Mouse (Mus musculus) frontal cortex, adult 2 months (tissue): ENCODE results near the gene Prm2. TPM values are rescaled to one million over a fixed set of nuclear protein-coding genes. Genes with fewer than 3 reads are reported as not detected.
"Not testable (repeated sequence)": the region's sequence is repeated elsewhere in the genome, so short reads cannot be mapped to it uniquely, and the experiment has no call there.

Experiments
- DNase-seq, 2 experiments: peaks; one replicate each; pipeline ENCODE4 v3.0.0; 2022; ENCODE audit warnings: low spot score in 1 of 2; ENCODE audit errors: extremely low spot score in 1 of 2
- polyA plus RNA-seq: library from polyadenylated mRNA; depleted of rRNA; stranded (reverse); fragments of >200 nt; gene quantifications from 2 replicates; pipeline ENCODE4 v1.2.3, GENCODE M21; 2012

Gene Prm2
- polyA plus RNA-seq, 1 experiment: not detected

DNA sequence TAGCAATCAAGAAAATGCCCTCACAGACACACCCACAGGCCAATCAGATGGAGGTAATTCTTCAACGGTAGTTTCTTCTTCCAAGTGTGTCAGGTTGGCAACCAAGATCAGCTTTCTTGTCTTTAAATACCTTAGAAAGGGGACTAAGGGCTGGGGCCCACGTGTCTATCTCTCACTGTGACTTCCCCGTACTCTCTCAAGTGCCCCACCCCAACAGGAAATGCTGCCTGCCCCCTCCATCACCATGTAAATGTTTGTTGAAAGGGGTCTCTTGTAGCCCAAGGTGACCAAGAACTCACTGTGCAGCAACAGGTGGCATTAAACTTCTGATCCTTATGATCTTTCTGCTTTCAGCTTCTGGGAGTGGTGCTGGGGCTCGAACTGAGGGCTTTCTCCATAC, 17.8 kb upstream of the Prm2 start:
- DNase-seq: no peak

DNA sequence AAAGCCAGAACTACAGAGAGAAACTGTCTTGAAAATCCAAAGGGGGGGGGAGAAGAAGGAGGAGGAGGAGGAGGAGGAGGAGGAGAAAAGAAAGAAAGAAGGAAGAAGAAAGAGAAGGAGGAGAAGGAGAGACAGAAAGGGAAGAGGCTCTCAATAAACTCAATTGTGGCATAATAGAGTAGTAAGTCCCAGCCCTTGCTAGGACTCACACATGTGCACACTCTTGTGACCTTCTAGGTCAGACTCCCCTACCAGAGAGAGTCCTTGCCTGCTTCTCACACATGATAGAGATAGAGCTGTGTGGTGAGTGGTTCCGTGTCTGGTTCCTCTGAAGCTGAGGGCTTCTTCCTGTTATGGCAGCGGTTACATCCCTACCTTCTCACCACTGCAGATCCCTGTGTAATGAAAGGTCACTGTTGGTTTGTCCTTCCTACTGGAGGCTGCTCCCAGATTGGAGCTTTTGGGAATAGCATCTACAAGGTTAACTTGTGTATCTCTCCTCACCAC, 17.0 kb upstream of the Prm2 start, which contains the start of gene Gm11172:
Gm11172 (plus strand) TSS at position 51 of the 507 bp plus-strand sequence.
- no peak for DNase-seq

DNA sequence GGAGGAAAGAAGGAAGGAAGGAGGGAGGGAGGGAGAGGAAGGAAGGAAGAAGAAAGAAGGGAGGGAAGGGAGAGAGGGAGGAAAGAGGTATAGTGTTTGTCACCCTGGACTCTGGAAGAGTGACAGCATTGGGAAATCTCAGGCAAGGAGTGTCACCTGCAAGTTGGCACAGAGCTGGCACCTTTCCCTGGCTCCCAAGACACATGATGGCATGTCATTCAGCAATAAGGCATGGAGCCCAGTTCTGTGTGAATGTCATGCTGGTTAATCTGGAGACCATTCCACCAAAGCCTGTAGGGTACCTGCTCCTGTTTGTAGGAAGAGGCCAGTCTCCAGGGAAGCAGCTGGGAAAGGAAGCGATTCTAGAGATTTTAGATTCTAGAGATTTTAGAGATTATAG, 14.4 kb upstream of the Prm2 start:
- no peak for DNase-seq

DNA sequence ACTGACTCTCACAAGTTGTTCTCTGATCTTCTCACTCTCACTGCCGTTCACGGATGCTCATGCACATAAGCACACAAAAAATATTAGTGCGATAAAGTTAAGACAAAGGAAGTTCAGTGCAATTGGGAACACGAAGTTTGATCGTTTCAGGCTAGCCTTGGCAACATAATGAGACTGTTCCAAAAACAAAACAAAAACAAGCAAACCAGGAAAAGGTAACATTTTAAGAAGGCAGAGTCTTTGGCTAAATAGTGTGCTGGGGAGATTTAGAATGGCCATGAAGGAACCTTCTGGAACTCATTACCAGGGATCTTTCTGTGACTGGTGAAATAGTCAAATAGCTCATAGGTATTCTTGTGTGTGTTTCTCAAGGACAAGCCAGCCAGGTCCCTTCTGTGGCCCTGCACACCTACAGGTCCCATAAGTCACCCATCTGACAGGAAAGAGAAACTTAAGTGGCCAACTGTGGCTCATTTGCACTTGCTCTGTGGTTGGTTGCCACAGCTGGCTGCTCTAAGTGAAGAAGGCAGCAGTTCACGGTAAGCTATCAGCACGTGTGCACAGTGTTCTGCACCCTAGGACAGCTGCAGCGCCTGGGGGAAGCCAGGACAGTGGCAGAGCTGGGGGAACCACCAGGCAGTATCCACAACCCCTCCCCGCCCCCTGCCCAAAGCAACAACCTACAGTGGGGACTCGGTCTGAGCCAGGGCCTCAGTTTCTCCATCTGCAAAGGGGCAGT, 10.0 kb upstream of the Prm2 start, which contains the start of gene Prm1:
Prm1 (minus strand) TSS at position 51 of the 739 bp plus-strand sequence.
- no peak for DNase-seq

GRCm38 (mm10) chr16:10802420-10802819, 6.5 kb upstream of the Prm2 start:
- not testable (repeated sequence) for DNase-seq

GRCm38 (mm10) chr16:10790702-10791101, 5.2 kb downstream of the Prm2 start, which contains the start of gene Prm3:
Prm3 (minus strand) TSS chr16:10790914.
- no peak for DNase-seq

GRCm38 (mm10) chr16:10788866-10789265, 7.1 kb downstream of the Prm2 start:
- DNase-seq: no peak

GRCm38 (mm10) chr16:10788271-10788670, 7.7 kb downstream of the Prm2 start, which contains the start of gene Tnp2:
Tnp2 (minus strand) TSS chr16:10788660.
- DNase-seq: no peak

DNA sequence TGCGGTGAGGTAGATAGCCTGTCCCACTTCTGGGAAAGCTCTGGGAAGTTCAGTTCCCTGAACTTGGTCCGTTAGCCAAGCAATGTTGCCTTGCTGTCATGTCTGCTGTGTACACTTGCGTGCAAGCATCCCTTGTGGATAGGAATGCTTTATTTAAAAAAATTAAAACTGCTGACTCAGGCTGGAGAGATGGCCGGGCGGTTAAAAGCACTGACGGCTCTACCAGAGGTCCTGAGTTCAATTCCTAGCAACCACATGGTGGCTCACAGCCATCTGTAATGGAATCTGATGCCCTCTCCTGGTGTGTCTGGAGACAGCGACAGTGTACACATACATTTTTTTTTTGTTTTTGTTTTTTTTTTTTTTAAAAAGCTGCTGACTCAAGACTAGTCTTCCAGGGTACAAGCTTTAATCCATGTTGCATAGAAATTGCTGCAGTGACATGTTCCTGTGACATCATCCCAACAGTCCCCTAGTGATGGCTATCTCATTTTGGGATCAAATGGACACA, 8.3 kb downstream of the Prm2 start:
- no peak for DNase-seq

DNA sequence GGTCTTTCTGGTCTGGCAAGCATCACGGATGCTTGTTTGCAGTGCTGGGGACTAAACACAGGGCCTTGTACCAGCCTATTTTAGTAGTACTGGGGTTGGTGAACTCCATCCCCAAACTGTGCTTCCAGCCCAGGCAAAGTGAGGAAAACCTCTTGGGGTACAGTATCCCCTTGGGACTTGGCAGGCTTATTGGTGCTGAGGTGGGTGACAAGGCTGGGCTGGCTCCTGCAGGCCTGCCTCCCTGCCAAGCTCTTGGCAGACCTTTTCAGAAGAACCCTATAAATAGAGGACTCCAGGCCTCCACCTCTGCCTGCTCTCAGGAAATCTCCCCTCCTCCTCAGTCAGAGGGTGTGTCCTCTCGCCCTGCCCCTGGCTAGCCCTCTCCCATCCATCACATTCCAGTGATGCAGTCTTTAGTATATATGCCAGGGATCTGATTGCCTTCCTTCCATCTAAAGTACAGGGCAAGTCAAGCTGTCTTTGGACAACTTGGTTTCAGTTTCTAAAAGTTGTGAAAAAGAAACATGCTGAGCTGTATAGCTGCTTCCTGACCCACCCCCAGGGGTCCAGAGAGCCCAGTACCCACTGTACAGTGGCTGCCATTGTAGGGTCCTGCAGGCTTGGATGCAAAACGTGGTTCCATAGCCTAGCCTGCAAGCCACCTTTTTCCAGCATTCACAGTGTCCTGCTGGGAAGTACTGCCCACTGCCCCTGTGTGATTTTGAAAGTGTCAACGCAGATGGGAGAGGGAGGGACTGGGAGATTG, 9.0 kb downstream of the Prm2 start:
- DNase-seq: no peak

GRCm38 (mm10) chr16:10786288-10786687, 9.6 kb downstream of the Prm2 start:
- peak; percentile 71 to 91 for DNase-seq

GRCm38 (mm10) chr16:10785371-10786231, 10.3 kb downstream of the Prm2 start, which contains the start of gene Socs1:
Socs1 (minus strand) TSS chr16:10785536.
- peak; percentile 48 to 76 for DNase-seq

GRCm38 (mm10) chr16:10784793-10785370, 11.1 kb downstream of the Prm2 start:
- DNase-seq: peak; percentile 51 to 83

GRCm38 (mm10) chr16:10783883-10784792, 11.8 kb downstream of the Prm2 start:
- no peak for DNase-seq

DNA sequence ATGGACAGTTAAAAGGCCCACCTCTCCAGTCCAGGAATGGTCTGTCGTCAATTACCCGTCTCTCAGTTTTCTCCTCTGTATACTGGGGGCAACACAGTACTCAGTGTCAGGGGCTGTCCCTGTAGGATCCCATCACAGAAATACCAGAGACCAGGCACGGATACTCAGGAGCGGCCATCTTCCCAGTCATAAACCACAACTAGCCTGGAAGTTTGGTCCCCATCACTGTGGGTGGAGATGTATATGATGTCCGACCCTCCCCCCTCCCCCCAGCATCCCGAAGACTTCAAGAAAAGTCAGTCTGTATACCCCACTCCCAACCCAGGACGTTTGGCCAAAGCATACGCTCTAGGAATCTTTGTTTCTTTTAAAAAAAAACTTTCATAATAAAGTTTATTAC, 12.5 kb downstream of the Prm2 start:
- DNase-seq: no peak

DNA sequence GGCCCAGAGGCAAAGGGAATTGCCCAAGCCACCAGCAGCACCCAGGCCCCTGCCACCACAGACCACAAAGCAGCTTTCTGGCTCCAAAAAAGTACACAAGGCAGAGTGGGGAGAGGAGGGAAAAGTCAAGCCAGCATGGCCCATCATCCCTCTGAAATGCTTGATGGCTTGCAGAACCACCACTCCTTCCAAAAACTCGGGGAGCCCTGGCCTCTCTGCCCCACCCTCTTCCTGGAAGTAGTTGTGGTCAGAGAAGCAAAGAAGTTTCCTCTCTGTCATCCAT, 12.8 kb downstream of the Prm2 start:
- no peak for DNase-seq

DNA sequence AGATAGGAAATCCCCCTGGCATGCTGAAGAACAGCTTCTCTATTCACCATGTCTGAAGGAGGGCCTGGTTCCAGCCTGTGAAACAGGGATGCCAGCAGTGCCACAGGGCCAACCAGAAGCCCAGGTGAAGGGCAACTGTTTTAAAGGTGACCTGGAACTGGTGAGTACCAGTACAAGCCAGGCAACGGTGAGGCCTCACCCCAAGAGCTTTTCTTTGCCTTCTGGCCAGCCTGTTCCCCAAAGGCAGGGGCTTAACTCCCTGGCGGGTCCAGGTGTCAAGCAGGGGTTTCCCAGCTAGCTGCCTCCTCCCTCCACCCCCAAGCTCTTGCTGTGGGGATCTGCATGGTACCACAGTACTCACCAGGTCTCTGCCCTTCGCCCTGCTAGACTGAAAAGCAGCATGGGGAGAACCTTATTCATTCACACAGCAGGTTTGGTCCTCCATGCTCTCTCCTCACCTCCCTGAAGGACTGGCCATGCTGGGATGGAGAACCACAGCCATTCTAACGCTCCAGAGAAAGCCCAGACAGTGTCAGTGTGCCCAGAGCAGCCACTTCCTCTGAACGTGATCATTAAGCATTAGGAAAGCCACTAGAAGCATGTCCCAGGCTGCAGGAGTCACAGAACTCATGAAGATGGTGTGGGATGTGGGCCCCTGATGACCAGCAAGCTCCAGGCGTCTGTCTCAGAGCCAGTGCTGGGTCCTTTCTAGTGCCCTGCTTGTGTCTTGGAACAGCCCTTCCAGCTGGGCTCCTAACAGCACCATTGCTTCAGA, 13.4 kb downstream of the Prm2 start:
- DNase-seq: no peak

- DNase-seq: no peak
Observed at GRCm38 (mm10) chr16:10781862-10782371, 14.0 kb downstream of the Prm2 start.
